Mouse (Mus musculus) neural tube, embryonic 11.5 days (tissue): ENCODE measurements around the gene Tgfbr3. TPM values are rescaled to one million over a fixed set of nuclear protein-coding genes. Genes with fewer than 3 reads are reported as not detected.
A peak's percentile ranks its signal among the peaks of the same experiment; 100 is the strongest.
"Not testable (repeated sequence)": the region's sequence is repeated elsewhere in the genome, so short reads cannot be mapped to it uniquely, and the experiment has no call there.

Experiments
- ATAC-seq: fragments of 200-750 bp; cut with Nextera tagmentation; 2 replicates; pipeline ENCODE4 v1.8.0; 2017; ENCODE audit warnings: moderate number of reproducible peaks, mild to moderate bottlenecking, moderate TSS enrichment, moderate library complexity; ENCODE audit not compliant: insufficient read depth, low FRiP score, low TSS enrichment
- DNase-seq: peaks from one replicate; pipeline ENCODE4 v3.0.0-alpha.2; 2015; ENCODE audit warnings: low spot score
- H3K27ac ChIP-seq: fragments of 300-500 bp; sonication (generic); 2 replicates; pipeline ENCODE4 v1.5.1; 2014; ENCODE audit warnings: low read depth, mild to moderate bottlenecking, low read length
- H3K27me3 ChIP-seq: fragments of 300-500 bp; sonication (generic); 2 replicates; pipeline ENCODE4 v1.6.1; 2014; ENCODE audit warnings: mild to moderate bottlenecking, low read length, mixed read lengths; ENCODE audit not compliant: control insufficient read depth, insufficient read depth
- H3K36me3 ChIP-seq: fragments of 300-500 bp; sonication (generic); 2 replicates; pipeline ENCODE4 v1.6.1; 2014; ENCODE audit warnings: mild to moderate bottlenecking, low read length, moderate library complexity, mixed read lengths; ENCODE audit not compliant: control insufficient read depth, insufficient read depth
- H3K4me1 ChIP-seq: fragments of 300-500 bp; sonication (generic); 2 replicates; pipeline ENCODE4 v1.6.1; 2014; ENCODE audit warnings: low read length, mixed read lengths; ENCODE audit not compliant: control insufficient read depth, insufficient read depth
- H3K4me2 ChIP-seq: fragments of 300-500 bp; sonication (generic); 2 replicates; pipeline ENCODE4 v1.6.1; 2014; ENCODE audit warnings: low read depth, mild to moderate bottlenecking, moderate library complexity
- H3K4me3 ChIP-seq: fragments of 300-500 bp; sonication (generic); 2 replicates; pipeline ENCODE4 v1.5.1; 2014; ENCODE audit warnings: low read depth, low read length
- H3K9ac ChIP-seq: fragments of 300-500 bp; sonication (generic); 2 replicates; pipeline ENCODE4 v1.6.1; 2014; ENCODE audit warnings: mild to moderate bottlenecking, low read length
- H3K9me3 ChIP-seq: fragments of 300-500 bp; sonication (generic); 2 replicates; pipeline ENCODE4 v1.6.1; 2016; ENCODE audit warnings: low read length; ENCODE audit not compliant: control insufficient read depth
- WGBS: fragments of 180-500 bp; shearing (Covaris S2); extraction: QIAGEN DNeasy Blood & Tissue Kit; methylation state at CpG from one replicate; pipeline ENCODE4 v1.1.7; 2014; 5-methylcytosine and 5-hydroxymethylcytosine counted together
- polyA plus RNA-seq: library from polyadenylated mRNA; unstranded; fragments of >200 nt; fragmentation: Nextera tagmentation; extraction: Ambion mirVana; gene quantifications from 2 replicates; pipeline ENCODE4 v1.2.1, GENCODE M21; 2014

Tgfbr3 gene
- polyA plus RNA-seq, 1 experiment from 2014 or later, result 8.2 TPM

- Histone ChIP-seq H3K27ac (no peak overlapping the region), H3K4me2 (no peak overlapping the region), H3K4me1 (peaks cover 13% of the 10 kb centered on the region), H3K9me3 (no peaks in the 10 kb centered on the region), H3K36me3 (no peaks in the 10 kb centered on the region), H3K27me3 (no peaks in the 10 kb centered on the region), H3K9ac (no peak overlapping the region), H3K4me3 (no peak overlapping the region)
- WGBS, result 74% methylated on average over 5 of the region's 5 CpGs
- DNase-seq, result no peak
- no peak for ATAC-seq
These were observed 65.3 kb downstream of the Tgfbr3 start for GRCm38 (mm10) chr5:107224151-107224550.

DNA sequence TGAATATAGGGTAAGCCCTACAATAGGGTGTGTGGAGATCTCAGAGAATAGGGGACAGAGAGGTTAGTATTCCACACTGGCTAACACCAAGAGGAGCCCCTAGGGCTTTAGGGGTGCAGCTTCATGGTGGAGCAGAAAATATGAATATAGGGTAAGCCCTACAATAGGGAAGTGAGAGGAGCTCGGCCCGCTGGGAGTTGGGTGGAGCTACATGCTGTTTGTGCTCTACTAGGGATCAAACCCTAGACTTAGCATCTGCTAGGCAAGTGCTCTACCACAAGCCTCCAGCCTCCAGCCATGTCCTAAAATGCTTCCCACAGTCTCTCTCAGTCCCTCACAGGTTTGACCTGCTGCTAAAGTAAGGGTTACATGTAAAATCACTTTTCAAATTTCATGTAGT, 65.9 kb downstream of the Tgfbr3 start:
- H3K36me3 ChIP-seq, H3K4me2 ChIP-seq, H3K27me3 ChIP-seq, H3K9ac ChIP-seq, H3K27ac ChIP-seq, ATAC-seq, H3K4me3 ChIP-seq, DNase-seq, H3K9me3 ChIP-seq: not testable (repeated sequence)
- WGBS, result 88% methylated on average over 2 of the region's 2 CpGs
- H3K4me1 ChIP-seq, result peaks cover 13% of the 10 kb centered on the region

GRCm38 (mm10) chr5:107223029-107223428, 66.4 kb downstream of the Tgfbr3 start:
- Histone ChIP-seq H3K9me3 (no peaks in the 10 kb centered on the region), H3K4me1 (peaks cover 13% of the 10 kb centered on the region), H3K4me2 (no peak overlapping the region), H3K9ac (no peak overlapping the region), H3K27ac (no peak overlapping the region), H3K27me3 (no peaks in the 10 kb centered on the region), H3K36me3 (no peaks in the 10 kb centered on the region), H3K4me3 (no peak overlapping the region)
- DNase-seq (no peak), ATAC-seq (no peak)
- WGBS, result 89% methylated on average over 9 of the region's 9 CpGs

GRCm38 (mm10) chr5:107222670-107223005, 66.8 kb downstream of the Tgfbr3 start:
- Histone ChIP-seq H3K9me3 (no peaks in the 10 kb centered on the region), H3K9ac (no peak overlapping the region), H3K4me1 (peaks cover 13% of the 10 kb centered on the region), H3K27ac (no peak overlapping the region), H3K36me3 (no peaks in the 10 kb centered on the region), H3K27me3 (no peaks in the 10 kb centered on the region), H3K4me3 (no peak overlapping the region), H3K4me2 (no peak overlapping the region)
- 50% methylated on average over 1 of the region's 1 CpGs for WGBS
- DNase-seq, result no peak
- no peak for ATAC-seq

DNA sequence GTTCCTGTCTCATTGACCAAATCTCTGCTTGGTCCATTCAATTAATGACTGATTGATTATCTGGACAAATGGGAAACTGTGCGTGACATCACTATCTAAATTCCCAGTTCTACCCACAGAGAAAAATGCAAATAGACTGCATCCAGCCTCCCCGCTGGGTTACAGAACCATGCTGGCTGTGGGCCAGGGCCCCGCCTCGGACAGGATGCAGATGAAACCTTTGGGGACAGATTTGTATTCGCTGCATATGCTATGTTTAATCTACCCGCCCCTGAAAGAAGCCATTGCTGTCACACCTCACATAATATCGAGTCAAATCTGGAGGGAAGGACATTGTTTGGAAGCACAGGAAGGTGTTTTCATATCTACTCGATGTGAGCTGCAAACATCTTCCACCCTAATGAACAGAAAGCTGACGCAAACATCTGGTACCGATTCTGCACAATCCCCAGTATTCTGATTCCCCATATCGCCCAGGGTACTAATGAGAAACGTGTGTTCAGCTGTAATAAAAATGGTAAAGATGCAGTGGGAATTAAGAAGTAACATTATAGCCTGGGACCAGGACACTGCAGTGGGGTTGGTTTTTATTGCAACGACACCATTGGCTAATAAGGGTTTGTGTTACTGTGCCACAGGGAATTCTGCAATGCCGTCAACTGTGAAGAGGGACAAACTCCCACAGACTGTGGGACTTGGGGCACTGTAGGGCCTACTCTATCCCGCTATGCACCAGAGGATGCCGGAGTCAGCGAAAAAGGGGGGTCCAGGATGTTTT, 67.3 kb downstream of the Tgfbr3 start:
- H3K4me2 ChIP-seq, result no peak overlapping the region
- WGBS, result 49% methylated on average over 17 of the region's 17 CpGs
- H3K27ac ChIP-seq, result no peak overlapping the region

DNA sequence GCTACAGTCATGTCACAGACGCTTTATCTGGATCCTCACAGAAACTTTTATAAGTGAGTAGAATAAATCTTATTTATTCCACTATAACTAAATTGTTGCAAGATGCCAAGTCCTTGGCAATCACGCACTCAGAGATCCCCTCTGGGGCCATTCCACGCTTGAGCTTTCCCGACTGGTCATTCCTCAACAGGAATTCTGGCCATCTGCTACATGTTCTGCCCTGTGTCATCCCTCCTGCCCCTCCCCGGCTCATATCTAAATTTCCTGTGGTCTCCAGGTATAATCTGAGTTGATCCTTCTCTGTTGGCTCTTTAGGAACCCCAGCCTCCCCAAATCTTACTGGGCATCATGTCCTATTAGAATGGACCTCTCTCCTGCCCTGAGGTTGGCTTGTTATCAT, 68.5 kb downstream of the Tgfbr3 start:
- 74% methylated on average over 5 of the region's 5 CpGs for WGBS
- DNase-seq (no peak), ATAC-seq (no peak)
- Histone ChIP-seq H3K9me3 (no peaks in the 10 kb centered on the region), H3K27me3 (no peaks in the 10 kb centered on the region), H3K4me2 (no peak overlapping the region), H3K36me3 (no peaks in the 10 kb centered on the region), H3K4me3 (no peak overlapping the region), H3K9ac (no peak overlapping the region), H3K27ac (no peak overlapping the region), H3K4me1 (peaks cover 13% of the 10 kb centered on the region)

More for the DNA sequence above, 67.3 kb downstream of the Tgfbr3 start:
- H3K4me1 ChIP-seq, result peaks cover 13% of the 10 kb centered on the region
- peak; percentile 59 for DNase-seq
- H3K4me3 ChIP-seq, result no peak overlapping the region
- H3K36me3 ChIP-seq, result no peaks in the 10 kb centered on the region
- ATAC-seq, result no peak; the same call in 1 of the 2 replicates
- no peak overlapping the region for H3K9ac ChIP-seq
- H3K27me3 ChIP-seq, result no peaks in the 10 kb centered on the region
- H3K9me3 ChIP-seq, result no peaks in the 10 kb centered on the region

GRCm38 (mm10) chr5:107219883-107220282, 69.5 kb downstream of the Tgfbr3 start:
- 71% methylated on average over 6 of the region's 6 CpGs for WGBS
- no peaks in the 10 kb centered on the region for H3K36me3 ChIP-seq
- peaks cover 13% of the 10 kb centered on the region for H3K4me1 ChIP-seq
- no peak overlapping the region for H3K4me3 ChIP-seq
- no peaks in the 10 kb centered on the region for H3K9me3 ChIP-seq
- no peak for ATAC-seq
- DNase-seq, result no peak
- H3K9ac ChIP-seq, result no peak overlapping the region
- H3K27ac ChIP-seq, result no peak overlapping the region
- no peaks in the 10 kb centered on the region for H3K27me3 ChIP-seq
- H3K4me2 ChIP-seq, result no peak overlapping the region

DNA sequence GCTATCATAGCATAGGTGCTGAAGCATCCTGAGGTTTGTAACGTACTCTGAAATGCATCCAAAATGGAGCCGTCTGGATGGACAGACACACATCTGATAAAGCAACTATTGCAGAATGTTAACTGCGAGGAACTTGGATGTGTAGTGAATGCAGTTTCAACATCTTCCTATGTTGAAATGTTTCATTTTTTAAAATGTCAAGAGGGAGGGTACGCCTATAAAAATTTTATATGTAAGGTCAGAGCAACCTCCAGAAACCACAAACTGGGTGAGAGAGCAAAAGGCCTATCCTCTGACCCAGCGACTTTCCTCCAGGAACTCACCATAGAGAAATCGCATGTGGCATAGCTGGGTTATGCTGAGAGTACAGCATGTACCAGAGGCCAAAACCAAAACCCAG, 70.1 kb downstream of the Tgfbr3 start:
- Histone ChIP-seq H3K4me1 (peaks cover 13% of the 10 kb centered on the region), H3K36me3 (no peaks in the 10 kb centered on the region), H3K27ac (no peak overlapping the region), H3K9ac (no peak overlapping the region), H3K4me2 (no peak overlapping the region), H3K9me3 (no peaks in the 10 kb centered on the region), H3K27me3 (no peaks in the 10 kb centered on the region), H3K4me3 (no peak overlapping the region)
- ATAC-seq (no peak), DNase-seq (no peak)
- 94% methylated on average over 6 of the region's 6 CpGs for WGBS

DNA sequence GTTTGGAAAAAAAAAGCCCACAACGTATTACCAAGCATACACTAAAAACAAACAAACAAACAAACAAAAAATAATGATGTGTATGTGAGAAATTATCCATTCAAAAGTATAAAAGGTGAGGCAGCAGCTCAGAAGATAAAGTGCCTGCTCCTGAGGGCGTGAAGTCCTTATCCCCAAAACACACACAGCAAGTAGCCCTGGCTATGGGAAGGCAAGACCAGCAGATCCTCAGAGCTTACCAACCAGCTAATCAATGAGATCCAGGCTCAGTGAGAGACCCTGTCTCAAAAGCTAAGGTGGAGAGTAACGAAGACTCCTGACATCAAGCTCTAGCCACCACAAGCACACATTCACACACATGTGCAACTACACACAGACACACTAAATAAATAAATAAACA, 70.8 kb downstream of the Tgfbr3 start:
- DNase-seq, result no peak
- Histone ChIP-seq H3K9ac (no peak overlapping the region), H3K4me3 (no peak overlapping the region), H3K27ac (no peak overlapping the region), H3K4me1 (peaks cover 13% of the 10 kb centered on the region), H3K27me3 (no peaks in the 10 kb centered on the region), H3K36me3 (no peaks in the 10 kb centered on the region), H3K4me2 (no peak overlapping the region), H3K9me3 (no peaks in the 10 kb centered on the region)
- ATAC-seq, result no peak
- WGBS, result 88% methylated on average over 3 of the region's 3 CpGs
